Mouse (Mus musculus) cerebellum, adult 2 months (tissue): ENCODE measurements around the gene 4930453N24Rik.

ENCODE experiments used
- CTCF ChIP-seq: fragments of 200-500 bp; IDR thresholded peaks from 2 replicates; pipeline ENCODE4 v1.5.1; 2011; ENCODE audit warnings: low read depth, mild to moderate bottlenecking, control low read depth, low read length, moderate library complexity, borderline replicate concordance; ENCODE audit not compliant: insufficient read depth
- POLR2A ChIP-seq: fragments of 200-500 bp; IDR thresholded peaks from 2 replicates; pipeline ENCODE4 v1.6.1; 2011; ENCODE audit warnings: low read length, control low read depth, borderline replicate concordance; ENCODE audit not compliant: insufficient read depth

DNA sequence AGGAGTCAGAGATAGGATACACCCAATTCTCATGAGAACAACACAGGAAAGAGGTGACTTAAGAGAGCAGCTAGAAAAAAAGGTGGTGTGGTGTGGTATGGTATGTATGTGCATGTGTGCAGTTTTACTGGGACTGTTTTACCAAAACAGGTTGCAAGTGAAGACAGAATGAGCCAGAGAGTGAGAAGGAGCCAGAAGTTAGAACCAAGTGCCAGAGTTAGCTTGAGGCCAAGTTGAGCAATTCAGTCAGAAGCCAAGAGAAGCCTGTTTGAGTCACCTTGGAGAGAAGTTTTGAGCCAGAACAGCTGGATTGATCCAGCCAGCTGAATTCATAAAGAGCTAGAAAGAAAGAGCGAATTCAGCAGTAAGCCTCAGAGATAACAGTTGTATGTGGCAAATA lies 4.6 kb upstream of the 4930453N24Rik start:
- TF ChIP-seq CTCF (no peak), POLR2A (no peak)
